10 mouse cellular contexts compared by ENCODE assay signal in genomic region chr17:47332001-47332611, GRCm38 (mm10). TPM values are rescaled to one million over a fixed set of nuclear protein-coding genes. Genes with fewer than 3 reads are reported as not detected.
A peak's percentile ranks its signal among the peaks of the same experiment; 100 is the strongest.
DNase-seq lines count a peak whose midpoint lies in the region; ATAC-seq and TF ChIP-seq lines count a peak whose summit lies in the region.
"Had no signal": no experiment of that assay in that cellular context is flagged by ENCODE, and none has a peak within 500 bp of the region (broad histone marks: within the 10 kb centered on the region; RNA-seq: fewer than 3 reads in every experiment).

No protein-coding gene starts in this region.

- H3K9me3 ChIP-seq in embryonic facial prominence, embryonic 11.5 days (replicated peaks; ENCODE audit: control insufficient read depth, low read length) = no peaks in the 10 kb centered on the region
- H3K9me3 ChIP-seq in embryonic facial prominence, embryonic 10.5 days = no peaks in the 10 kb centered on the region
- no peaks in the 10 kb centered on the region for H3K9me3 ChIP-seq in forebrain, postnatal 0 days (ENCODE audit: low read length)
- H3K9me3 ChIP-seq in hindbrain, postnatal 0 days (ENCODE audit: low read length) = no peaks in the 10 kb centered on the region

- 0 out of 2 replicates have a peak, but pooled peaks have one; percentile 40 for ATAC-seq in embryonic facial prominence, embryonic 11.5 days (replicated peaks; ENCODE audit: insufficient number of reproducible peaks, low FRiP score, low TSS enrichment, low read depth)
- peak; percentile 70 for ATAC-seq in forebrain, postnatal 0 days
- ATAC-seq in hindbrain, postnatal 0 days = peak; percentile 54

- H3K36me3 ChIP-seq in embryonic facial prominence, embryonic 11.5 days (replicated peaks; ENCODE audit: control insufficient read depth, insufficient read depth, low read depth, low read length) = no peaks in the 10 kb centered on the region; the same call in none of the 2 replicates
- peaks cover 65% of the 10 kb centered on the region for H3K36me3 ChIP-seq in embryonic facial prominence, embryonic 10.5 days (replicated peaks)
- peaks cover 46% of the 10 kb centered on the region for H3K36me3 ChIP-seq in forebrain, postnatal 0 days (ENCODE audit: insufficient read depth)
- H3K36me3 ChIP-seq in hindbrain, postnatal 0 days (ENCODE audit: insufficient read depth, low read length) = peaks cover 37% of the 10 kb centered on the region

- no peaks in the 10 kb centered on the region for H3K27me3 ChIP-seq in embryonic facial prominence, embryonic 11.5 days (ENCODE audit: control insufficient read depth, insufficient read depth, low read length)
- no peaks in the 10 kb centered on the region; the same call in 1 of the 2 replicates for H3K27me3 ChIP-seq in embryonic facial prominence, embryonic 10.5 days (replicated peaks; ENCODE audit: low read depth, poor library complexity, severe bottlenecking)
- no peaks in the 10 kb centered on the region for H3K27me3 ChIP-seq in forebrain, postnatal 0 days (ENCODE audit: insufficient read depth, low read length)
- H3K27me3 ChIP-seq in hindbrain, postnatal 0 days (ENCODE audit: insufficient read depth, low read length) = no peaks in the 10 kb centered on the region
- H3K27me3 ChIP-seq: CH12.LX had no signal

- no peak overlapping the region for H3K27ac ChIP-seq in embryonic facial prominence, embryonic 11.5 days (replicated peaks; ENCODE audit: low read depth, low read length)
- H3K27ac ChIP-seq in embryonic facial prominence, embryonic 10.5 days (replicated peaks) = no peak overlapping the region
- H3K27ac ChIP-seq in forebrain, postnatal 0 days (ENCODE audit: low read depth, low read length) = no peak overlapping the region
- H3K27ac ChIP-seq in hindbrain, postnatal 0 days = no peak overlapping the region

- WGBS in embryonic facial prominence, embryonic 11.5 days = 77% methylated on average over 12 of the region's 12 CpGs
- WGBS in embryonic facial prominence, embryonic 10.5 days = 84% methylated on average over 12 of the region's 12 CpGs
- 63% methylated on average over 12 of the region's 12 CpGs for WGBS in forebrain, postnatal 0 days
- WGBS in hindbrain, postnatal 0 days = 63% methylated on average over 12 of the region's 12 CpGs

- no peak for DNase-seq in embryonic facial prominence, embryonic 11.5 days (ENCODE audit: low spot score)
- DNase-seq in embryonic facial prominence, embryonic 10.5 days (ENCODE audit: low spot score) = no peak
- peak; percentile 20 for DNase-seq in CD4-positive, CD25-positive, alpha-beta regulatory T cell, adult 2 months (ENCODE audit: low read depth, low spot score)
- DNase-seq in forebrain, postnatal 0 days = no peak
- no peak for DNase-seq in hindbrain, postnatal 0 days (ENCODE audit: low spot score)
- DNase-seq in liver = peak; percentile 31
- DNase-seq in naive thymus-derived CD4-positive, alpha-beta T cell, adult 2 months (ENCODE audit: low read depth) = peak; percentile 6
- no peak for DNase-seq in urinary bladder, postnatal 36 days (ENCODE audit: low spot score in 2 of 2)

- H3K4me2 ChIP-seq in embryonic facial prominence, embryonic 11.5 days (ENCODE audit: low read depth, low read length) = no peak overlapping the region
- H3K4me2 ChIP-seq in forebrain, postnatal 0 days (ENCODE audit: low read depth) = no peak overlapping the region
- no peak overlapping the region for H3K4me2 ChIP-seq in hindbrain, postnatal 0 days (ENCODE audit: low read depth, low read length)

- H3K4me1 ChIP-seq in embryonic facial prominence, embryonic 11.5 days (ENCODE audit: control insufficient read depth, insufficient read depth, low read length) = no peaks in the 10 kb centered on the region
- peaks cover 22% of the 10 kb centered on the region for H3K4me1 ChIP-seq in embryonic facial prominence, embryonic 10.5 days
- no peaks in the 10 kb centered on the region for H3K4me1 ChIP-seq in forebrain, postnatal 0 days (ENCODE audit: insufficient read depth)
- H3K4me1 ChIP-seq in hindbrain, postnatal 0 days (ENCODE audit: insufficient read depth, low read length) = no peaks in the 10 kb centered on the region

- no peak for TF ChIP-seq CTCF in forebrain, postnatal 0 days (IDR thresholded peaks at IDR 0.05; ENCODE audit: low read depth)
- no peak for TF ChIP-seq CTCF in hindbrain, postnatal 0 days (IDR thresholded peaks at IDR 0.05; ENCODE audit: low read depth)

- no peak overlapping the region for H3K9ac ChIP-seq in embryonic facial prominence, embryonic 11.5 days (replicated peaks; ENCODE audit: low read length)
- H3K9ac ChIP-seq in forebrain, postnatal 0 days = no peak overlapping the region
- no peak overlapping the region for H3K9ac ChIP-seq in hindbrain, postnatal 0 days (replicated peaks; ENCODE audit: low read length)

- no peak overlapping the region for H3K4me3 ChIP-seq in embryonic facial prominence, embryonic 11.5 days (ENCODE audit: low read depth, low read length)
- H3K4me3 ChIP-seq in embryonic facial prominence, embryonic 10.5 days = no peak overlapping the region
- no peak overlapping the region for H3K4me3 ChIP-seq in forebrain, postnatal 0 days (ENCODE audit: low read depth, low read length)
- H3K4me3 ChIP-seq in hindbrain, postnatal 0 days (ENCODE audit: low read length) = no peak overlapping the region
- H3K4me3 ChIP-seq: erythroblast, embryonic 14.5 days had no signal

RNA-seq across cellular contexts. Expression of gene Mrps10, which starts 36.6 kb away (rescaled TPM):
- polyA plus RNA-seq in embryonic facial prominence, embryonic 11.5 days (2014; fragmentation: Nextera tagmentation; extraction: Ambion mirVana) = 74.1 and 75.2 TPM in 2 replicates
- polyA plus RNA-seq in embryonic facial prominence, embryonic 10.5 days (2016; fragmentation: Nextera tagmentation; extraction: Ambion mirVana) = 90.0 and 96.0 TPM in 2 replicates
- 28.6 and 42.4 TPM in 2 replicates for total RNA-seq in forebrain, postnatal 0 days (2014; rRNA removed)
- polyA plus RNA-seq in forebrain, postnatal 0 days (2015; fragmentation: Nextera tagmentation; extraction: Ambion mirVana) = 75.0 and 83.5 TPM in 2 replicates
- total RNA-seq in hindbrain, postnatal 0 days (2014; rRNA removed) = 26.6 and 32.9 TPM in 2 replicates
- polyA plus RNA-seq in hindbrain, postnatal 0 days (2015; fragmentation: Nextera tagmentation; extraction: Ambion mirVana) = 76.9 and 84.9 TPM in 2 replicates

RNA-seq across cellular contexts. Expression of gene Guca1b, which starts 53.1 kb away (rescaled TPM):
- 0.41 and 1.6 TPM in 2 replicates for polyA plus RNA-seq in embryonic facial prominence, embryonic 11.5 days (2014; fragmentation: Nextera tagmentation; extraction: Ambion mirVana)
- polyA plus RNA-seq in embryonic facial prominence, embryonic 10.5 days (2016; fragmentation: Nextera tagmentation; extraction: Ambion mirVana) = 1.2 and 1.7 TPM in 2 replicates
- 0.15 and 0.33 TPM in 2 replicates for total RNA-seq in forebrain, postnatal 0 days (2014; rRNA removed)
- polyA plus RNA-seq in forebrain, postnatal 0 days (2015; fragmentation: Nextera tagmentation; extraction: Ambion mirVana) = 0.18 TPM in 1 of 2 replicates, not detected in the other
- not detected in 2 replicates for total RNA-seq in hindbrain, postnatal 0 days (2014; rRNA removed)
- 0.14 and 0.42 TPM in 2 replicates for polyA plus RNA-seq in hindbrain, postnatal 0 days (2015; fragmentation: Nextera tagmentation; extraction: Ambion mirVana)
- polyA plus RNA-seq: erythroblast, embryonic 14.5 days had no signal

Comparison
In these comparisons a context has a peak if more than half of its experiments do, and no peak if none do; other contexts are left out.
1. DNase-seq: peak in CD4-positive, CD25-positive, alpha-beta regulatory T cell, adult 2 months (single experiment), liver (single experiment) and naive thymus-derived CD4-positive, alpha-beta T cell, adult 2 months (single experiment); none in embryonic facial prominence, embryonic 11.5 days (single experiment), embryonic facial prominence, embryonic 10.5 days (single experiment), forebrain, postnatal 0 days (single experiment), hindbrain, postnatal 0 days (single experiment) and urinary bladder, postnatal 36 days (0 of 2).
2. Peak in every context shown above with its lines, with median percentiles within 50 percentile points of each other: ATAC-seq.